Comparison of ENCODE assay signal across 8 mouse cellular contexts in genomic region chr15:83085901-83086300, GRCm38 (mm10). TPM values are rescaled to one million over a fixed set of nuclear protein-coding genes. Genes with fewer than 3 reads are reported as not detected.
DNase-seq lines count a peak whose midpoint lies in the region; ATAC-seq lines count a peak whose summit lies in the region.

No protein-coding gene starts in this region.

- H3K4me3 ChIP-seq in heart, embryonic 10.5 days: no peak overlapping the region
- no peak overlapping the region for H3K4me3 ChIP-seq in heart, embryonic 12.5 days
- no peak overlapping the region for H3K4me3 ChIP-seq in midbrain, embryonic 15.5 days

- H3K9me3 ChIP-seq in heart, embryonic 10.5 days: no peaks in the 10 kb centered on the region
- H3K9me3 ChIP-seq in heart, embryonic 12.5 days (replicated peaks): no peaks in the 10 kb centered on the region
- no peaks in the 10 kb centered on the region for H3K9me3 ChIP-seq in midbrain, embryonic 15.5 days

- no peak overlapping the region for H3K9ac ChIP-seq in heart, embryonic 12.5 days
- no peak overlapping the region for H3K9ac ChIP-seq in midbrain, embryonic 15.5 days

- peaks cover 39% of the 10 kb centered on the region for H3K4me1 ChIP-seq in heart, embryonic 10.5 days
- peaks cover 25% of the 10 kb centered on the region for H3K4me1 ChIP-seq in heart, embryonic 12.5 days (replicated peaks)
- H3K4me1 ChIP-seq in midbrain, embryonic 15.5 days: peaks cover 26% of the 10 kb centered on the region

- H3K4me2 ChIP-seq in heart, embryonic 12.5 days: no peak overlapping the region
- H3K4me2 ChIP-seq in midbrain, embryonic 15.5 days: no peak overlapping the region

- DNase-seq in heart, embryonic 10.5 days (ENCODE audit: low spot score): peak; percentile 84
- DNase-seq in 3134 (ENCODE audit: extremely low read depth, insufficient read length, low spot score) (peak; percentile 73), MN1 (ENCODE audit: low spot score) (peak; percentile 60)
- DNase-seq in embryo, embryonic 11 days: peak; percentile 41
- peak; percentile 31 to 60 for DNase-seq in layer of hippocampus, postnatal 25 days (ENCODE audit: extremely low spot score in 1 of 2, low spot score in 1 of 2)
- peak; percentile 57 for DNase-seq in right cerebral cortex, postnatal 4 days

- WGBS in heart, embryonic 10.5 days: 23% methylated on average over 7 of the region's 7 CpGs
- 21% methylated on average over 7 of the region's 7 CpGs for WGBS in heart, embryonic 12.5 days
- WGBS in midbrain, embryonic 15.5 days: 35% methylated on average over 7 of the region's 7 CpGs

- H3K27me3 ChIP-seq in heart, embryonic 10.5 days (ENCODE audit: insufficient read depth, poor library complexity, severe bottlenecking): peaks cover 30% of the 10 kb centered on the region
- H3K27me3 ChIP-seq in heart, embryonic 12.5 days (replicated peaks): peaks cover 24% of the 10 kb centered on the region
- H3K27me3 ChIP-seq in midbrain, embryonic 15.5 days (replicated peaks): 0 out of 2 replicates have a peak, but pooled peaks cover 11% of the 10 kb centered on the region

- no peak for ATAC-seq in heart, embryonic 12.5 days (ENCODE audit: insufficient number of reproducible peaks, low FRiP score)
- ATAC-seq in midbrain, embryonic 15.5 days (replicated peaks): no peak

- H3K36me3 ChIP-seq in heart, embryonic 10.5 days: no peaks in the 10 kb centered on the region
- no peaks in the 10 kb centered on the region for H3K36me3 ChIP-seq in heart, embryonic 12.5 days
- no peaks in the 10 kb centered on the region for H3K36me3 ChIP-seq in midbrain, embryonic 15.5 days (replicated peaks)

- H3K27ac ChIP-seq in heart, embryonic 10.5 days: no peak overlapping the region
- no peak overlapping the region for H3K27ac ChIP-seq in heart, embryonic 12.5 days (ENCODE audit: poor library complexity, severe bottlenecking)
- H3K27ac ChIP-seq in midbrain, embryonic 15.5 days: no peak overlapping the region

RNA-seq across cellular contexts. Expression of gene Serhl, which starts 3.4 kb away (rescaled TPM):
- 57.6 and 75.6 TPM in 2 replicates for polyA plus RNA-seq in heart, embryonic 10.5 days (2016; fragmentation: Nextera tagmentation; extraction: Ambion mirVana)
- 58.9 and 68.8 TPM in 2 replicates for polyA plus RNA-seq in heart, embryonic 12.5 days (2016; fragmentation: Nextera tagmentation; extraction: Ambion mirVana)
- 1 to 10 TPM; 8.4 to 9.4 TPM for total RNA-seq in layer of hippocampus, postnatal 25 days (2021)
- 24.9 and 27.8 TPM in 2 replicates for polyA plus RNA-seq in midbrain, embryonic 15.5 days (2015; fragmentation: Nextera tagmentation; extraction: Ambion mirVana)

RNA-seq across cellular contexts. Expression of gene Rrp7a, which starts 36.7 kb away (rescaled TPM):
- 52.7 and 64.6 TPM in 2 replicates for polyA plus RNA-seq in heart, embryonic 10.5 days (2016; fragmentation: Nextera tagmentation; extraction: Ambion mirVana)
- 39.3 and 44.8 TPM in 2 replicates for polyA plus RNA-seq in heart, embryonic 12.5 days (2016; fragmentation: Nextera tagmentation; extraction: Ambion mirVana)
- total RNA-seq in layer of hippocampus, postnatal 25 days (2021): 100 to 1,000 TPM; 144 to 161 TPM
- polyA plus RNA-seq in midbrain, embryonic 15.5 days (2015; fragmentation: Nextera tagmentation; extraction: Ambion mirVana): 83.5 and 86.8 TPM in 2 replicates

RNA-seq across cellular contexts. Expression of gene Nfam1, which starts 52.8 kb away (rescaled TPM):
- 2.0 and 3.4 TPM in 2 replicates for polyA plus RNA-seq in heart, embryonic 10.5 days (2016; fragmentation: Nextera tagmentation; extraction: Ambion mirVana)
- 1.7 and 1.9 TPM in 2 replicates for polyA plus RNA-seq in heart, embryonic 12.5 days (2016; fragmentation: Nextera tagmentation; extraction: Ambion mirVana)
- total RNA-seq in layer of hippocampus, postnatal 25 days (2021): 1 to 10 TPM; 2.5 to 2.7 TPM
- polyA plus RNA-seq in midbrain, embryonic 15.5 days (2015; fragmentation: Nextera tagmentation; extraction: Ambion mirVana): 2.9 TPM in 2 replicates
